Mouse (Mus musculus) CH12.LX (cell line): ENCODE data around the gene Ywhag. TPM values are rescaled to one million over a fixed set of nuclear protein-coding genes. Genes with fewer than 3 reads are reported as not detected.

Experiments
- DNase-seq: peaks from one replicate; pipeline ENCODE4 v3.0.0-alpha.2; 2013; ENCODE audit errors: extremely low read depth
- H3K27ac ChIP-seq: 2 replicates; pipeline ENCODE4 v1.5.1; 2012; ENCODE audit warnings: low read depth, mild to moderate bottlenecking, control low read depth, moderate library complexity; ENCODE audit not compliant: insufficient read depth
- H3K27me3 ChIP-seq: replicated peaks from 2 replicates; pipeline ENCODE3; 2012; ENCODE audit warnings: inconsistent platforms
- H3K36me3 ChIP-seq, 2 experiments: replicated peaks in 1 of 2; 2 replicates each; pipeline versions ENCODE3 to v1.6.1; 2012; ENCODE audit warnings: inconsistent platforms in 1 of 2, low read length in 1 of 2, mild to moderate bottlenecking in 1 of 2, mixed read lengths in 1 of 2, moderate library complexity in 1 of 2; ENCODE audit not compliant: control insufficient read depth in 1 of 2, insufficient read depth in 1 of 2
- H3K4me1 ChIP-seq, 2 experiments: 2 replicates each; pipeline ENCODE4 v1.6.1; 2012; ENCODE audit warnings: inconsistent platforms in 1 of 2, moderate library complexity in 1 of 2; ENCODE audit not compliant: insufficient read depth in 2 of 2, control insufficient read depth in 1 of 2
- H3K4me2 ChIP-seq: 2 replicates; pipeline ENCODE4 v1.6.1; 2012; ENCODE audit warnings: low read depth, mild to moderate bottlenecking, control low read depth; ENCODE audit not compliant: poor library complexity, insufficient read depth, severe bottlenecking
- H3K4me3 ChIP-seq, 3 experiments: fragments of 150-350 bp in 1 of 3; sonication (generic) in 1 of 3; replicated peaks in 1 of 3; 2 replicates each; pipeline versions ENCODE3 to v1.5.1; 2011 to 2012; ENCODE audit warnings: low read depth in 2 of 3, low read length in 2 of 3, mild to moderate bottlenecking in 2 of 3, moderate library complexity in 2 of 3, control low read depth in 1 of 3, improper control_type of control experiment in 1 of 3, inconsistent platforms in 1 of 3, mixed read lengths in 1 of 3; ENCODE audit not compliant: poor library complexity in 1 of 3
- H3K79me2 ChIP-seq: replicated peaks from 2 replicates; pipeline ENCODE4 v1.6.1; 2012; ENCODE audit warnings: mild to moderate bottlenecking, moderate library complexity; ENCODE audit not compliant: control insufficient read depth, poor library complexity, insufficient read depth, severe bottlenecking; ENCODE audit errors: extremely low read depth
- H3K9ac ChIP-seq: 2 replicates; pipeline ENCODE4 v1.6.1; 2012; ENCODE audit warnings: low read depth, mild to moderate bottlenecking, control low read depth, moderate library complexity; ENCODE audit not compliant: insufficient read depth
- H3K9me3 ChIP-seq: replicated peaks from 2 replicates; pipeline ENCODE3; 2012; ENCODE audit warnings: low read length, inconsistent platforms, mixed read lengths
- BHLHE40 ChIP-seq: IDR thresholded peaks from 2 replicates; pipeline ENCODE4 v1.6.1; 2011; ENCODE audit warnings: mild to moderate bottlenecking, low read depth, low read length, improper control_type of control experiment
- CHD1 ChIP-seq: IDR thresholded peaks from 2 replicates; pipeline ENCODE4 v1.6.1; 2012; ENCODE audit warnings: low read depth, low read length, improper control_type of control experiment, inconsistent platforms
- CHD2 ChIP-seq: IDR thresholded peaks from 2 replicates; pipeline ENCODE4 v1.6.1; 2011; ENCODE audit warnings: low read length, improper control_type of control experiment
- CTCF ChIP-seq, 2 experiments: IDR thresholded peaks in 1 of 2; conservative IDR thresholded peaks in 1 of 2; 2 replicates each; pipeline ENCODE4 v1.5.1; 2011 to 2012; ENCODE audit warnings: low read depth in 2 of 2, low read length in 2 of 2, improper control_type of control experiment in 1 of 2, inconsistent platforms in 1 of 2, mild to moderate bottlenecking in 1 of 2, moderate library complexity in 1 of 2
- ELF1 ChIP-seq: IDR thresholded peaks from 2 replicates; pipeline ENCODE4 v1.6.1; 2014; ENCODE audit warnings: low read depth, mild to moderate bottlenecking, inconsistent platforms, low read length, improper control_type of control experiment
- ETS1 ChIP-seq: conservative IDR thresholded peaks from 2 replicates; pipeline ENCODE4 v1.6.1; 2012; ENCODE audit warnings: low read depth, mild to moderate bottlenecking, inconsistent platforms, low read length, improper control_type of control experiment, moderate library complexity
- GABPA ChIP-seq: IDR thresholded peaks from 2 replicates; pipeline ENCODE4 v1.6.1; 2012; ENCODE audit warnings: low read depth, low read length, improper control_type of control experiment, inconsistent platforms; ENCODE audit not compliant: insufficient replicate concordance
- IRF4 ChIP-seq: IDR thresholded peaks from 2 replicates; pipeline ENCODE4 v1.6.1; 2014; ENCODE audit warnings: low read depth, mild to moderate bottlenecking, inconsistent platforms, low read length, improper control_type of control experiment
- JUN ChIP-seq: IDR thresholded peaks from 2 replicates; pipeline ENCODE4 v1.6.1; 2011; ENCODE audit warnings: low read depth, mild to moderate bottlenecking, low read length, improper control_type of control experiment, moderate library complexity; ENCODE audit not compliant: insufficient read depth
- JUND ChIP-seq: conservative IDR thresholded peaks from 2 replicates; pipeline ENCODE4 v1.6.1; 2011; ENCODE audit warnings: low read depth, low read length, improper control_type of control experiment
- MAFK ChIP-seq: IDR thresholded peaks from 2 replicates; pipeline ENCODE4 v1.6.1; 2011; ENCODE audit warnings: low read length, improper control_type of control experiment; ENCODE audit not compliant: insufficient replicate concordance
- MAZ ChIP-seq: IDR thresholded peaks from 2 replicates; pipeline ENCODE4 v1.6.1; 2012; ENCODE audit warnings: low read depth, mild to moderate bottlenecking, inconsistent platforms, low read length, improper control_type of control experiment, moderate library complexity
- NELFE ChIP-seq: IDR thresholded peaks from 2 replicates; pipeline ENCODE4 v1.6.1; 2011; ENCODE audit warnings: low read depth, low read length, improper control_type of control experiment
- PAX5 ChIP-seq: IDR thresholded peaks from 2 replicates; pipeline ENCODE4 v1.6.1; 2012; ENCODE audit warnings: low read length, inconsistent platforms, mixed read lengths
- POLR2AphosphoS2 ChIP-seq: IDR thresholded peaks from 2 replicates; pipeline ENCODE4 v1.6.1; 2011; ENCODE audit warnings: low read depth, low read length, improper control_type of control experiment
- RCOR1 ChIP-seq: conservative IDR thresholded peaks from 2 replicates; pipeline ENCODE4 v1.6.1; 2012; ENCODE audit warnings: low read depth, mild to moderate bottlenecking, inconsistent platforms, low read length, improper control_type of control experiment
- SIN3A ChIP-seq: IDR thresholded peaks from 2 replicates; pipeline ENCODE4 v1.6.1; 2012; ENCODE audit warnings: low read length, improper control_type of control experiment, inconsistent platforms
- USF1 ChIP-seq: IDR thresholded peaks from 2 replicates; pipeline ENCODE4 v1.6.1; 2014; ENCODE audit warnings: low read depth, mild to moderate bottlenecking, inconsistent platforms, low read length, improper control_type of control experiment
- ZMIZ1 ChIP-seq: IDR thresholded peaks from 2 replicates; pipeline ENCODE4 v1.6.1; 2012; ENCODE audit warnings: low read depth, mild to moderate bottlenecking, inconsistent platforms, low read length, improper control_type of control experiment
- ZNF384 ChIP-seq: IDR thresholded peaks from 2 replicates; pipeline ENCODE4 v1.6.1; 2012; ENCODE audit warnings: low read depth, low read length, improper control_type of control experiment, inconsistent platforms
- dilution Hi-C: fragments of 300-500 bp; cut with MboI; formaldehyde crosslinking; loops from 2 replicates; pipeline ENCODE4 v1.14.3; 2020; ENCODE audit warnings: low sequenced_read_pairs; ENCODE audit not compliant: extremely low pct_unique_long_range_greater_than_20kb, extremely low pct_ligation_motif_present
- in situ Hi-C: fragments of 300-500 bp; cut with MboI; formaldehyde crosslinking; loops from 3 replicates; pipeline ENCODE4 v1.14.3; 2019; ENCODE audit warnings: low sequenced_read_pairs, low pct_ligation_motif_present, low pct_unique_long_range_greater_than_20kb, mixed read lengths
- polyA plus RNA-seq: library from polyadenylated mRNA; unstranded; fragments of >175 nt; gene quantifications from 2 replicates; pipeline ENCODE4 v1.2.1, GENCODE M21; 2012; ENCODE audit warnings: low read depth; ENCODE audit not compliant: insufficient read length
- total RNA-seq, 2 experiments: library from RNA; depleted of rRNA; stranded (reverse); fragments of 300-350 nt in 1 of 2; fragments of >200 nt in 1 of 2; gene quantifications; 2 replicates each; pipeline ENCODE4 v1.2.3; 2012 to 2014

The Ywhag gene
- total and polyA plus RNA-seq, 3 experiments = 55.3 to 239 (median 77.3) TPM

- Histone ChIP-seq H3K4me2 (peak overlapping the region; percentile 78), H3K4me1 (peaks cover 5 to 47% of the 10 kb centered on the region in 2 experiments; a peak in 3 of 4 replicates), H3K9ac (peak overlapping the region; percentile 90), H3K27me3 (no peaks in the 10 kb centered on the region), H3K79me2 (peaks cover 57% of the 10 kb centered on the region), H3K9me3 (no peaks in the 10 kb centered on the region), H3K4me3 (peak overlapping the region; percentile 96 to 98 (median 96)), H3K27ac (no peak overlapping the region), H3K36me3 (peaks cover 28 to 40% of the 10 kb centered on the region in 2 experiments)
- TF ChIP-seq ZNF384 (peak; percentile 94), USF1 (no peak), PAX5 (no peak), ETS1 (0 out of 2 replicates have a peak, but pooled peaks have one; percentile 17), GABPA (no peak), SIN3A (peak; percentile 48; the same call in 1 of the 2 replicates), ELF1 (no peak), CTCF (conservative IDR thresholded peaks at IDR 0.05 in 1 of 2, IDR thresholded peaks at IDR 0.05 in 1 of 2; ENCODE audit: low read depth in 2 of 2, low read length in 2 of 2) (no peak), POLR2AphosphoS2 (no peak), RCOR1 (no peak), JUND (no peak), BHLHE40 (peak; percentile 85), MAFK (no peak), IRF4 (0 out of 2 replicates have a peak, but pooled peaks have one; percentile 48), CHD1 (peak; percentile 72; the same call in 1 of the 2 replicates)
- in situ Hi-C loops = no loop called here
- DNase-seq = no peak
- dilution Hi-C loops = no loop called here
Observed at GRCm38 (mm10) chr5:135933222-135933899, 1.1 kb downstream of the Ywhag start.

GRCm38 (mm10) chr5:135932359-135932758, 2.1 kb downstream of the Ywhag start:
- Histone ChIP-seq H3K9ac (no peak overlapping the region; the same call in 1 of the 2 replicates), H3K9me3 (no peaks in the 10 kb centered on the region), H3K27me3 (no peaks in the 10 kb centered on the region), H3K27ac (no peak overlapping the region), H3K4me3 (peak overlapping the region in 1 of 3 experiments; percentile 98), H3K36me3 (peaks cover 37 to 49% of the 10 kb centered on the region in 2 experiments), H3K79me2 (peaks cover 67% of the 10 kb centered on the region), H3K4me1 (peaks cover 5 to 55% of the 10 kb centered on the region in 2 experiments; a peak in 3 of 4 replicates), H3K4me2 (peak overlapping the region; percentile 77)
- TF ChIP-seq CHD2 (no peak), NELFE (no peak), JUND (no peak), IRF4 (no peak), JUN (no peak), ZMIZ1 (no peak), GABPA (no peak), MAZ (no peak)
- peak; percentile 58 for DNase-seq
- in situ Hi-C loops = no loop called here
- dilution Hi-C loops = no loop called here
